Mouse (Mus musculus): Measurements from ENCODE around the gene Col17a1. TPM values are rescaled to one million over a fixed set of nuclear protein-coding genes. Genes with fewer than 3 reads are reported as not detected.
A peak's percentile ranks its signal among the peaks of the same experiment; 100 is the strongest.

The Col17a1 gene
- total RNA-seq (2021) = under 1 TPM in 1 of 2 experiments, not detected in 1; 0.17 TPM
- long read RNA-seq, experiment 1 = 0 reads
- long read RNA-seq, experiment 2 = 0 reads

GRCm38 (mm10) chr19:47691994-47692393 is at the start of gene Col17a1:
Gene Col17a1, minus strand, starts transcription at chr19:47692094.
- no peak for DNase-seq

GRCm38 (mm10) chr19:47731931-47732330 is 40.0 kb upstream of the Col17a1 start:
- DNase-seq = peak; percentile 72 to 87

GRCm38 (mm10) chr19:47731071-47731881 is 39.4 kb upstream of the Col17a1 start, which contains the start of gene Sfr1:
Gene Sfr1, plus strand, starts transcription at chr19:47731682.
- DNase-seq = peak; percentile 100

- DNase-seq = peak; percentile 72 to 75
Observed at GRCm38 (mm10) chr19:47730691-47731070, 38.8 kb upstream of the Col17a1 start.

- DNase-seq = no peak
Observed at GRCm38 (mm10) chr19:47725643-47726140, 33.8 kb upstream of the Col17a1 start.

- DNase-seq = no peak
Observed at GRCm38 (mm10) chr19:47724903-47725302, 33.0 kb upstream of the Col17a1 start.

- DNase-seq = peak in 1 of 2 experiments; percentile 23
Observed at GRCm38 (mm10) chr19:47722471-47722870, 30.6 kb upstream of the Col17a1 start.

GRCm38 (mm10) chr19:47719147-47719546 is 27.3 kb upstream of the Col17a1 start:
- DNase-seq = no peak

- DNase-seq = no peak
Observed at GRCm38 (mm10) chr19:47716144-47716543, 24.2 kb upstream of the Col17a1 start.

GRCm38 (mm10) chr19:47713457-47713856 is 21.6 kb upstream of the Col17a1 start:
- no peak for DNase-seq

- DNase-seq = peak; percentile 6 to 28
Observed at GRCm38 (mm10) chr19:47710376-47710775, 18.5 kb upstream of the Col17a1 start.

GRCm38 (mm10) chr19:47705772-47706309 is 13.9 kb upstream of the Col17a1 start:
- no peak for DNase-seq

- DNase-seq = no peak
Observed at GRCm38 (mm10) chr19:47705080-47705771, 13.3 kb upstream of the Col17a1 start.

GRCm38 (mm10) chr19:47700509-47700908 is 8.6 kb upstream of the Col17a1 start:
- DNase-seq = no peak

GRCm38 (mm10) chr19:47699743-47700142 is 7.8 kb upstream of the Col17a1 start:
- DNase-seq = peak; percentile 57 to 65

- DNase-seq = no peak
Observed at GRCm38 (mm10) chr19:47698266-47698665, 6.4 kb upstream of the Col17a1 start.

GRCm38 (mm10) chr19:47697067-47697466 is 5.2 kb upstream of the Col17a1 start:
- DNase-seq = no peak

- no peak for DNase-seq
Observed at GRCm38 (mm10) chr19:47696411-47696810, 4.5 kb upstream of the Col17a1 start.

- DNase-seq = no peak
Observed at GRCm38 (mm10) chr19:47695725-47696124, 3.8 kb upstream of the Col17a1 start.

GRCm38 (mm10) chr19:47689592-47689991 is 2.3 kb downstream of the Col17a1 start:
- DNase-seq = peak in 1 of 2 experiments; percentile 27

- DNase-seq = no peak
Observed at GRCm38 (mm10) chr19:47678675-47679074, 13.2 kb downstream of the Col17a1 start.

GRCm38 (mm10) chr19:47674419-47674818 is 17.5 kb downstream of the Col17a1 start:
- DNase-seq = peak; percentile 30 to 58

GRCm38 (mm10) chr19:47668399-47668798 is 23.5 kb downstream of the Col17a1 start:
- DNase-seq = no peak
